Mouse (Mus musculus) liver, embryonic 14.5 days (tissue): ENCODE data around the gene Axdnd1.

ENCODE experiments used
- CTCF ChIP-seq: IDR thresholded peaks from 2 replicates; pipeline ENCODE4 v1.5.1; 2016; ENCODE audit warnings: antibody characterized with exemption, low read depth, control low read depth
- EP300 ChIP-seq: IDR thresholded peaks from 2 replicates; pipeline ENCODE4 v1.6.1; 2016; ENCODE audit warnings: antibody characterized with exemption, low read depth

GRCm38 (mm10) chr1:156470557-156470956, 49.6 kb upstream of the Axdnd1 start:
- TF ChIP-seq CTCF (no peak), EP300 (no peak)
